Mouse (Mus musculus) spleen, postnatal 10 days (tissue): ENCODE results near the gene Klf6.

Experiments
- DNase-seq, 2 experiments: peaks; one replicate each; pipeline ENCODE4 v3.0.0; 2021 to 2022; ENCODE audit warnings: low spot score in 2 of 2

The Klf6 gene

DNA sequence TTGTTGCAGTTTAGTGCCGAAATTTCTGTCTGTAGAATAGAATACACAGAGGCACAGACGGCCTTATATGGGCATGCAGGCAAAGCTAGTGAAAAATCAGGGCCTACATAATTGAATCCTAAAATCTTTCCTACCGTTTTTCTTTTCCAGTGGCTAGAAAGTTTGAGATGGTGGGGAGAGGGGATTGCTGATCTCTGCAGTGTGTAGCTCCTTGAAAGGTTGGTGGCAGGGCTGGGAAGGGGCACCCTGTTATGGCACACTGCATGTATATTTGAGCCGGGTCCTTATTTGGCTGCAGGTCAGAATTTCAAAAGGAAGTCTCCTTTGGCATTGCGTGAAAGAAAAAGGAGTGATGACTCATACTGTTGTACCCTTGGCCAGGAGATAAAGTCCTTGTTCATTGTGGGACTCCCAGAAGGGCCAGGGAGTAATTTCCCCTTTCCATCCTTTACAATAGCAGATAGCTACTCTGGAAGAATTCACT lies 2.2 kb downstream of the Klf6 start:
- no peak for DNase-seq

DNA sequence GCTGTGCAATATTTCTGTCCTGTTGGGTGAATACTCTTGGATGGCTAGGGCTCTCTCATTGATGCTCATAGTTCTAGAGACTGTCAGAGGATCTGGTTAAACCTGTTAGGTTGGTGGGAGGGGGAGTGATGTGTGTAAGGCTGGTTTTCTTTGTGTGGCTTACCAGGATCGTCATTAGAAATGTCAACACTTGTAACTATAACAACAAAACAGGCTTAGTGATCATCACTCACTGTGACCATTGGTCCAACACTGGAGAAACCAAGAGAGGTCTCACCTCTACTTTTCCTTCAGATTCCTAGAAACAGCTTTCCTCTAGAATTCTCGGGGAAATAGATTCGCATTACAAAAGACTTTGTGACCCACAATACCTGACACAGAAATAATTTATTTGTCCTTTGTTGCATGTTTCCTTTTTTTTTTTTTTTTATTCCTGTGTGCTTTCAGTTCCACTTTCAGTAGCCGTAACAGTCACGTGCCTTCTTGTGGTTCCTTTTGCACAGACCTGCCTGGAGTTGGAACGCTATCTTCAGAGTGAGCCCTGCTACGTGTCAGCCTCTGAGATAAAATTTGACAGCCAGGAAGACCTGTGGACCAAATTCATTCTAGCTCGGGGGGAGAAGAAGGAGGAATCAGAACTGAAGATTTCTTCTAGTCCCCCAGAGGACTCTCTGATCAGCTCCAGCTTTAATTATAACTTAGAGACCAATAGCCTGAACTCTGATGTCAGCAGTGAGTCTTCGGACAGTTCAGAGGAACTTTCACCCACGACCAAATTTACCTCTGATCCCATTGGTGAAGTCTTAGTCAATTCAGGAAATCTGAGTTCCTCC lies 3.2 kb downstream of the Klf6 start:
- DNase-seq = no peak

DNA sequence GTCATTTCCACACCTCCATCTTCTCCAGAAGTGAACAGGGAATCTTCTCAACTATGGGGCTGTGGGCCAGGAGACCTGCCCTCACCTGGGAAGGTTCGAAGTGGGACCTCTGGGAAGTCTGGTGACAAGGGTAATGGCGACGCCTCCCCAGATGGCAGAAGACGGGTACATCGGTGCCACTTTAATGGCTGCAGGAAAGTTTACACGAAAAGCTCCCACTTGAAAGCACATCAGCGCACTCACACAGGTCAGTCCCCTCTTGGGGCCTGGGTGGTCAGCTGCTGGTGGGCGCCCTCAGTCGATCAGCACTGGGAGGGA lies 3.8 kb downstream of the Klf6 start:
- DNase-seq = no peak

DNA sequence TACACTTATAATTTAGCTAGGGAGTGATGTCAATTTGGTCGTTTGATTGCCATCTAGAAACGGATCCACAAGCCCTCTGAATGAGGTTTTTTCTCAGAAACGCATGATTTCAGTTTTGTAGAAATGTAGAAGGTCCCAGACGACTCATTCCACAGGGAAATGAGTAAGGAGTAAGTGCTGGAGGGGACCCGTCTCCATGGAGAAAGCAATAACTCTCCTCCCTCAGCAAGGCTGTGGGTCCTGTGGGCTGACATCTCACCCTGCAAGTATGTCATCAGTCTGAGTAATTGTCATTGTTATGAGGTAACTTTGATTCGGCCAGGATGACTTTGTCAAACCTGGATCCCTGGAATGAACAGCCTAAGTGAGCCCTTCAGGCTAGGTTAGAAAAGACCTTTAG lies 4.8 kb downstream of the Klf6 start:
- no peak for DNase-seq

DNA sequence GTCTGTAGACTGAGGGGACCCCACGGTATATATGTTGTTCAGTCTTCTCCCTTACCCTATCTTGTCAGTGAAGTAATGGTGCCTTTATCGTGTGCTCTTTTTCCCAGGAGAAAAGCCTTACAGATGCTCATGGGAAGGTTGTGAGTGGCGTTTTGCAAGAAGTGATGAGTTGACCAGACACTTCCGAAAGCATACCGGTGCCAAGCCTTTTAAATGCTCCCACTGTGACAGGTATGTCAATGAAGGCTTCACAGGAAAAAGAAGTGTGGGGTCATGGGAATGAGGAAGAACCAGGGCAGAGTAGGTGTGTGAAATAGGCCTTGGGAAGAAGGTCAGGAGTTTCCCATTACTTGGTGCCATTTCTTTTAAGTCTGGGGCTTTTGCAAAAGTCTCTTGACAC lies 5.2 kb downstream of the Klf6 start:
- no peak for DNase-seq

DNA sequence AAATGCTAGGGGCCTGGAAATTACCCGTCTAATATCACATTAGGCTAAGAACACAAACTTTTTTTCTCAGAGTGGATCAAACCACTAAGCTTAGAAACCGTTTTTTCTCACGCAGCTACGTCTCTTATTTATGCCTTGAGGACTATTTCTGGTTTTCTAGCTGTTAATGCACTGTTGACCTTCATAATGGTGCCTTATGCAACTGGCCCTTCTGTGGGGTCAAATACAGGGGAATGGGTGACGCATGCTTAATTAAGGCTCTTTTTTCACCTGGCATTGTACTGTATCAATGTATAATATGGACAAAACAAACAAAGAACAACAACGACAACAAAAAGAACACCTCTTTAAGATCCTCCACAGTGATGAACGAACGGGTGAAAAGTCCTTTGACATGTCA lies 7.1 kb downstream of the Klf6 start:
- DNase-seq = no peak

DNA sequence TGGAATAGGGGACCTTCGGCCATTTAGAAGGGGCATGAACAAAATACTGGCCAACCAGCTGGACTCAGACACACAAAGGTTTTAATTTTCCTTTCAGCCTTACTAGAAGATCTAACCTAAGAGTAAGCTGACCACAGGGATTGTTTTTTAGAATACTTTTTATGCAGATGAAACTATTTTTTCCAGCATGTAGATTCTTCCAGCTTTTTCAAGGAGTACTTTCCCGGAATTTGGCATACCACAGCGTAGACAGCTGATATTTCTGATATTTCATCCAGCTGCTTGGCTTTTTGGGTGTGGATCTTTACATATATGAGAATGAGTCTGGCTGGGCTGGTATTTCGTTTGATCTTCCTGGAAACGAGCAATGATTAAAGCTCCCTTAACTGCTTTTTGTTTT lies 8.2 kb downstream of the Klf6 start:
- DNase-seq = no peak

DNA sequence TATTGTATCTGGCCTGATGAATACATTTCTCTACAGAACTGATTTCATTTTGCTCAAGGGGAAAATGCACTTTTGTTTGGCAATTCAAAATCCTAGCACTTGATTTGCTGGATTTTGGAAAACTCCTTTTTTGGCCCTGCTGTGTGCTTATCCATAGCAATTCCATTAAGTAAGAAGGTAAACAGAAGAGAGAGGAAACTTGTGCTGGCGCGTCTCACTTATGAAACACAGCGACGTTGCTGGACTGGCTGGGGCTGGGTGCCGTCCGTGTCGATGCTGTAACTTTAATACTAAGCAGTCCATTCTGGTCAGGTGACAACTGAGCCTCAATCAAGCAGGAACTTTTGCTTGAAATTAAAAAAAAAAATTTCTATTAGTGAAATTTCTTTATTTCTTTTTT lies 8.6 kb downstream of the Klf6 start:
- no peak for DNase-seq

DNA sequence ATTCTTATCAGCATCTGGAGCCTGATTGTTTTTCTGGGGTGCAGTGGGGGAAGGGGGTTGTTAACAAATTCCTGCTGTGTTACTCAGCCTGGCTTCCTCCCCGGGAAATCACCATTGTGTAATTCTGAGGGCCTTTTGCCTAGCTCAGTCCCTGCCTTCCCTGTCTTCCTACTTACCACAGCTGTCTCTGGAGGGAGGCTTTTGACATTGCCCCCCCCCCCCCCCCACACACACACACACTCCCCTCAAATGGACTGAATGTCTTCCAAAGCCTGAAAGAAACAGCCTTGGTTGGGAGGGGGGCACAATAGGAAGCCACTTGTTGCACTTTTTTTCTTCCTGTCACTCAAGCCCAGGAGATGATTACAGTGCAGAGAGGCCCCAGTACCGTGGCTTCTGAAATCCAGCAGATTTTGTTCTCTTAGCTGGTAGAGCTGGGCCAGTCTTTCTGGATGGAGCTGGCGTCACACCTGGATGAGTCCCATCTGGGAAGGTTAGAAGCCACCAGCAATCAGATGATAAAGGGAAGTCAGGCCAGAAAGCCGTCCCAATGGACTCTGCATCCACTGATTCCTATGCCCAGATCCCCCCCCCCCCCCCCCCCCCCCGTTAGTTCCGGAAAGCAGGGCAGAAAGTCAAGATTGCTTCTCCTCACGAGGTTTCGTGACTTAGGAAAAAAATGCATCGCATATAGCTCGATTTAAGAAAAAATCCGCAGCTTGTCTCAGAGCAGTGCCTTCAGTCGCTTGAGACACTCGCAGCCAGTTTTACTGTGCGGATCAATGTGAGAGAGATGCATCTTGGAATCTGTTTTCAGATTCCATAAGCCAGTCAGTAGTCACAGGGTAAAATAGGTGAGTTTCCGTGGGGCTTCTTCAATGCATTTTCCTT lies 9.3 kb downstream of the Klf6 start:
- DNase-seq = no peak

DNA sequence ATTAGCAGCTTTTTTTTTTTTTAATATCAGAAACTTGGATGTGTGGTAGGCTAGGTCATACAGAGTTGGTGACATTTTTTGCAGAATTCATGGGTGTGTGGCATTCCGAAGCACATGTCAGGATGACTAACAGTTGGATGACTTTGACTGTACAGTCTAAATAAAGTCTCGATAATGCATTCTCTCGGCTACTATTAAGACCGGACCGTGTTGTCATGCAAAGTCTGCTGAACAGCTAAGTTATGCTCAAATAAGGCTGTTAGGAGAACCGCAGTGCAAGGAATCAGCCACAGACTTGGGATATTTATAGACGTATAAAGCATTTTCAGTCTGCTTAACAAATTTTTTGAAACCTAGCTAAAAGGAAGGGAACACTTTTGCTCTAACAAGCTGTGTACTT lies 10.1 kb downstream of the Klf6 start:
- DNase-seq = no peak

DNA sequence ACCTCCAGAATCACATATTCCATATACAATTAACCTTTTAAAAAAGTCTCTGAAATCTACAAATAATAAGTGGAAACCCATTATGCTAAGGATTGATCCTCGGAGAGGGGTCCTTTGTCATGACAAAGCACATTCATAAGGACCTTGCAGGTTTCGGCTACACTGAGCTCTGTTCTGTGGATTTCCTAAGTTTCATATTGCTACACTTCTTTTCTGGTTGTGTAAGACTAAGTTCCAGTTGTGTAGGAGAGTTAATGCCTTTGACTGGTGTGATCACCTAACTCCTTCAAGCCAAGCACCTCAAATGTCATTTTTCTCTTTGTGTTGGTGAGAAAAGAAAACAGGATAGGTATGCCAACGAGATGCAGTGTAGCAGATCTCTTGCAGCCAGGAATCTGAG lies 12.4 kb downstream of the Klf6 start:
- no peak for DNase-seq

DNA sequence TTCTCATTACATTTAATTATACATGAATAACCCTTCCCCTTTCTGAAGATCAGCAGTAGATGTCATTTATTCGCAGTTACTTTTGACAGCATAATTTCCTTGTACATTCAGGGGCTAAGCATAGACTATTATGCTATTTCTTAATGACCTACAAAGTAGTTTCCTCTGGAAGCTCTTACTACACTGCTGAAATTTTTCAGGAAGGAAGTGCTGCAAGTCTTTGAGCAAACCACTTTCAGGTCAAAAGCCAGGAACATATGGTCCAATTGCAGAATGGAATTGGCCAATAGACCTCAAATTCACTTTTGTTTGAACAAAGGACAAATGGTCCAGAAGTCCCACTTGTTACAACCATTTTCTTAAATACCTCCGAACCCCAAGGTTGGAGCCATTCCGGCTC lies 14.2 kb downstream of the Klf6 start:
- DNase-seq = no peak

DNA sequence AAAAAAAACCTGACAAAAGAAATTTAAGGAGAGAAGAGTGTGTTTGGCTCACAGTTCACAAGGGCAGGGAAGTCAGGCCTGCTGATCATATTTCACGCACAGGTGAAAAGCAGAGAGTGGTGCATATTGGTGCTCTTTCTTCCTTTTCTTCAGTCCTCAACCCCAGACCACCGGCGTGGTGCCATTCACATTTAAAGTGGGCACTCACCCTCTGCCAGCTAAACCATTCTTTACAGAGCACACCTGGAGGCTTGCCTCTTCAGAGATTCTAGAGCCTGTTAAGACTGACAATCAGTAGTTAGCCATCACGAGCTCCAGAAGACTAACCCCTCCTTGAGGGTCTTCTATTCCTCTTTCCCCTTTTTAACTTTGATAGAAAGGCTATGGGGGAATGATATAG lies 17.5 kb downstream of the Klf6 start:
- no peak for DNase-seq

DNA sequence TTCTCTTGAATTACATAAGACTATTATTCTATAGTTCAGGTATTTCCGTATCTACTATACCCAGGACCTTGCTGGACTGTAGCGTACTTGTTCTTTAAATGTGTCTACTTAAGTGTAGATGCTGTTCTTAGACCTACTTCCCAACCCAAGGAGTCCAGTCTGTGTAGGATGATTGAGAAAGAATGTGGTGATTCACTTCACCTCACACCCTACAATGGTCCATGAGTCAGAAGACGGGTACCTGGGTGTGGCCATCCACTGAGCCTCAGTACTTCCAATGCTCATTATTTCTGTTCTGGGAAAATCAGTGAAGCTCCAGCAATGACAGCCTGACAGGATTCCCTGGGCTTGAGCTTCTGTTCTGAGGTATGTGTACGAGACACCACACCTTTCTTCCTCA lies 25.5 kb downstream of the Klf6 start:
- no peak for DNase-seq

DNA sequence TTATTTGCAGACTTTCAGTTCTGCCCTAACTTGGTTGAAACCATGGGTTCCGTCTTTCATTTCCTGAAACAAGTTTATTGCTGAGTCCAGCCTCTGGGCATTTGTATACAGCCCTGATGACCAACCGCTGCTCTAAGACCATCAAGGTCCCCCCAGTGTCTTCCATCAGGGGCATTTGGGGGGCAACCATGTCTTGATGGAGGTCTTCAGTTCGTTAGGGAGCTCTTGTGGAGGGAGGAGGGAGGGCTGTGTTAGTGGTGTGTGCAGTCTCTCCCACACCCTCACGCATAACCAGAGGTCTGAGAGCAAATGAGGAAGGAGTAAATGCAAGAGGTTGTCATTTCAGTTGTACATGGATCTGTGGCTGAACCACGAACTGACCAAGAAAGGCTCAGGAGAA lies 26.9 kb downstream of the Klf6 start:
- DNase-seq = peak; percentile 18 to 21

DNA sequence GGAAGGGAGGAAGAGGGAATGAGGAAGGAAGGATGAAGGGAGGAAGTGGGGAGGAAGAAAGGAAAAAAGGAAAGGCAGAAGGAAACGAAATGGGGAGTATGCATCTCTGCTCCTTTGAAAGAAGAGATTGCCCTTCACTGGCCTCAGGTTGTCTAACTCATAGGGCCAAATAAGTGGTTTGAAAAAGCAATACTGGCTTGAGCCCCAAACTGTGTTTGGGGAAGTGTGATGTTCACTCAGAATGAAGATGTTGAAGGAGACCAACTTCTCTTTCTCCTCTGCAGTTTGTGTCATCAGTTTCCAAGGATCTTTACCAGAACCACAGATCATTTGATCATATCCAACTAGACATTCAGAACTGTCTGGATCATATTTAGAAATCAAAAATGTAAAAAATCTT lies 27.4 kb downstream of the Klf6 start:
- DNase-seq = no peak

DNA sequence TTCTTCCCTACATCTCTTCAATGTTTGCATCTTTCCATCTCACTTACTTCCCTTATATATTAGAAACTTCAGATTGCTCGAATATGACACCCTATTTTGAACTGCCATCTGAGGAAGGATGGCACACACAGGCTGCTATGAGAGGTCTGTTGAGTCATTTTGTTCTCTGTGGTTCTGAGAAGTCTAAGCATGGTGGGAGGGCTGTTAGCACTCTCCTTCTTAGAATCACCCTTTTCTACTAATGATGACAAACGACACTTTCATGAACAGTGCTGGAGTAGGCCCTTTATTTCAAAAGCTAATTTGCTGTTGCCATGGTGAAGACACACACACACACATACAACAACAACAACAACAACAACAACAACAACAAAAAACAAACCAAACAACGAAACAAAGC lies 28.8 kb downstream of the Klf6 start:
- no peak for DNase-seq

DNA sequence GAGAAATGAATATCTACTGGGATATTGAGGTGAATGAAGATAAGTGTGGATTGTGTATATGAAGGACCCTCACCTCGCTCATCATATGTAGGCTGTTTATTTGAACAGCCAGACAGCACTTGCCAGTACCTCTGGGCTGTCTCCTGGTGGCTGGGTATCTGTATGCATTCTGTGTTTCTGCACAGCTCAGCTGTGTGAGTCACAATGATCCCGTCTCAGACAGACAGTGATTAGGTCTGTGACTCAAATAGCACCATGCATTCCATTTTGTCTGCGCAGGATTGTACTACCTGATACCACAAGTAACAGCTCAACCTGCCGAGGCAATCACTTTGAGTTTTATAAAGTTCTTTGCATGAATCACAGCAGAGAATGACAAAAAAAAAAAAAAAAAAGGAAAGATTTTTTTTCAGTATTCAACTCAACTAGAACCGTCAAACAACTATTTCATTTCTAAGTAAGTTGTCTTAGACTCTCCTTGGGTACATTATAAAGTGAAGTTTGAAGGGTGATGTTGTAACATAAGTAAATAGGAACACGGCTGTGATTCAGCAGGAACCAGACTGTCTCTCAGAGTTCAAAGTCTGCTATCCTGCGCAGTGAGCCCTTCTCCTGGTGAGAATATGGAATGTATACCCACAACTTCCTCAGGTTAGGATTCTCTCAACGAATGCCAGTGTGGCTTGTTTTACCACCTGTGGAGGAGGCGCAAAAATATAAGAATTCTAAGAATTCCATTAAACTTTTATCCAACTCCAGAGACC lies 31.6 kb downstream of the Klf6 start:
- DNase-seq = no peak

DNA sequence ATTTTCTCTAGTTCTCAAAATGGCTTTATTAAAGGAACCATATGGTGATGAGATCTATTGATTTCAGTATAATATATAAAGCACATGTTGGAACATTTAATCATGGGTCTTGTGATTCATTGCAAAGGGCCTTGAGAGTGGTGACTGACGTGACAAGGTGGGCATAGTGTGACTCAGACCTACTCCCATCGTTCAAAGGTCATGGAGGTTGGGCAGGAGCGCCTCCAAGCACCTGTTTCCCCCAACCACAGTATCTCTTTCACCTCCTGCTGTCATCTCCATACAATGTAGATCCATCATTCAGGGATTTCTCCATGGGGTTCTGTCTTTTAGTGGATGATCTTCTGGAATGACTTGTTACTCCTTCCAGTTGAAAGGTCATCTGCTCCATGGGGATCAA lies 33.6 kb downstream of the Klf6 start:
- DNase-seq = no peak

DNA sequence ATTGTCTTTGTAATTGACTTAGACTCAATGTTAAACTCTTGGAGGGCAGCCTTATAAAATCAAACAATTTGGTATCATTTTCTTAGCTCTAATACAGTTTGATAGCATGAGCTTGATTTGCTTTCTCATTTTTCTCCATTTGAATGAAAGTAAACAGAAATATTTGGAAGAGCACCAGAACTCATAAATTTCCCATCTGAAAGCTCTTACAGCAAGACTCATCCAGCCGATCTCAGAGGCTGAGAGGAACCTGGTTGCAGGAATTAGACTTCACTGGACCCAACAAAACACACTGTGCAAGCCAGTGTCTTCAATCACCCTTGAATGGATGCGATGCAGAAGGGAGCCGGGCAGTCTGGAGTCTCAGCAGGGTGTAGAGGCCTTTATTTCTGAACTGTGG lies 34.6 kb downstream of the Klf6 start:
- no peak for DNase-seq

DNA sequence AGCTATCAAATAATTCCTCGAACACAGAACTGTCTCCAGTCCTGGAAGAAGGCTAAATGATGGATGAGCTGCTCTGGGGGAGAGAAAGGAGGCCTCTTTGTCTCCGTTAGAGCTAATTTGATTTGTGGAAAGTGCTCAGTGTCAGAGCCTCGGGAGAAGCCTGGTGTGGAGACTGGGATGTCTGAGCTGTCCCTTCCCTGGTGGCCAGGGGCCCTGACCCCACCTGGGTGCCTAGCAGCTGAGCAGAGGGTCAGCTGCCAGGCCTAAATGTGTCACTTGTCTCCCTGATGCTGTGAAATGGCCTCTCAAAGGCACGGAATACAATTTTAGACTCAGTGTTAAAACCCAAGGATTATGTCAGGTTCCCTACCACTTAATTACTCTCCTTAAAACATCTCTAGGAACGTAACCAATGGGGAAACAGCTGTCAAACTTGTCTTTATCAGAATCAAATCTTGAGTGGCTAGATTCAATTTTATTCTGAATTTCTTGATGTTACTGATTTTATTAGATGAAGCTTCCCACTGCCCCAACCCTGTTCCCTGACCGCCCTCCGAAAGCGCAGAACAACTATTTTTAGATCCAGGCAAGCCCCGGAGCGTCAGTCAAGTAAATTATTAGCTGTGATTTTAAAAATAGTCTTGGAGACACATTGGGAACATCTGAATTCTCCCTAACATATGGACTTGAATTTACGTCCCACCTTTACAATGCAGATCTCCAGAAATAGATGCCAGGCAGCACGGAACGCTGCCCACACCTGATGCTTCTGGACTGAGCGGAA lies 36.1 kb downstream of the Klf6 start:
- no peak for DNase-seq

DNA sequence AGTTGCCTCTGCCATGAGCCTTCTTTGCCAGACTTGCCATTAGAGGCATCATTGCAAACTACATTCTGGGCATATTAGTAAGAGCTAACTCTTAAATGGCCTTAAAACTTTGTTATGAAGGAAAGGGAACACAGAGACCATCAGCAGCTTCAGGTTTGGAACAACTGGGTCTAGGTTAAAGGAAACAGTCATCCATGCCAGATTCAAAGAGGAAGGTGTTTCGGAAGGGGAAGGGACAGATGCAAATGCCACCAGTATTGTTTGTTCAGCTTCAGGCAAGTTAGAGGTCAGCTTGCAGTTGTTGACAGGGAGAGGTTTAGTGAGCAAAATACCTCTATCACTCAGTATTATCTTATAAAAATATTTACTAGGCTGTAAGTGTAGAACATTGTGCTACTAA lies 37.7 kb downstream of the Klf6 start:
- DNase-seq = no peak
